Mouse (Mus musculus) retina, postnatal 1 day (tissue): ENCODE results near the gene Foxd2.
A peak's percentile ranks its signal among the peaks of the same experiment; 100 is the strongest.

Source experiments
- DNase-seq: peaks from one replicate; pipeline ENCODE4 v3.0.0-alpha.2; 2012

Foxd2 gene

GRCm38 (mm10) chr4:114909602-114910484 lies 1.2 kb upstream of the Foxd2 start:
- DNase-seq, result peak; percentile 67

GRCm38 (mm10) chr4:114907951-114908828 lies 483 bp downstream of the Foxd2 start:
- no peak for DNase-seq

- no peak for DNase-seq
Measured at GRCm38 (mm10) chr4:114907056-114907917, 1.4 kb downstream of the Foxd2 start.

- no peak for DNase-seq
Measured at GRCm38 (mm10) chr4:114905969-114906680, 2.5 kb downstream of the Foxd2 start.

- DNase-seq, result no peak
Measured at GRCm38 (mm10) chr4:114905501-114905900, 3.2 kb downstream of the Foxd2 start.

- DNase-seq, result no peak
Measured at GRCm38 (mm10) chr4:114903422-114903782, 5.3 kb downstream of the Foxd2 start.

- peak; percentile 62 for DNase-seq
Measured at GRCm38 (mm10) chr4:114902641-114903421, 5.8 kb downstream of the Foxd2 start.

- no peak for DNase-seq
Measured at GRCm38 (mm10) chr4:114901643-114902351, 6.9 kb downstream of the Foxd2 start.

- DNase-seq, result no peak
Measured at GRCm38 (mm10) chr4:114900866-114901642, 7.6 kb downstream of the Foxd2 start.

- no peak for DNase-seq
Measured at GRCm38 (mm10) chr4:114899885-114900284, 8.8 kb downstream of the Foxd2 start.

GRCm38 (mm10) chr4:114897853-114898252 lies 10.8 kb downstream of the Foxd2 start:
- DNase-seq, result peak; percentile 59

- no peak for DNase-seq
Measured at GRCm38 (mm10) chr4:114882232-114882631, 26.4 kb downstream of the Foxd2 start.

- DNase-seq, result peak; percentile 75
Measured at GRCm38 (mm10) chr4:114876441-114876972, 32.2 kb downstream of the Foxd2 start.

- DNase-seq, result no peak
Measured at GRCm38 (mm10) chr4:114869765-114870490, 38.7 kb downstream of the Foxd2 start.

- DNase-seq, result no peak
Measured at GRCm38 (mm10) chr4:114863166-114863565, 45.5 kb downstream of the Foxd2 start.

- peak; percentile 30 for DNase-seq
Measured at GRCm38 (mm10) chr4:114858426-114858825, 50.2 kb downstream of the Foxd2 start.
